ENCODE assay signal across 8 mouse cellular contexts in genomic region chr17:35120745-35121142, GRCm38 (mm10). TPM values are rescaled to one million over a fixed set of nuclear protein-coding genes. Genes with fewer than 3 reads are reported as not detected.
DNase-seq lines count a peak whose midpoint lies in the region; ATAC-seq lines count a peak whose summit lies in the region.

No protein-coding gene starts in this region.

- H3K9ac ChIP-seq in forebrain, embryonic 16.5 days (replicated peaks; ENCODE audit: low read depth, low read length), result peak overlapping the region; percentile 76
- H3K9ac ChIP-seq in midbrain, embryonic 16.5 days (ENCODE audit: low read depth, low read length), result peak overlapping the region; percentile 92

- peak overlapping the region; percentile 56 for H3K27ac ChIP-seq in brown adipose tissue, adult 24 weeks (replicated peaks; ENCODE audit: low read depth, low read length)
- H3K27ac ChIP-seq in forebrain, embryonic 16.5 days (ENCODE audit: low read length), result 0 out of 2 replicates have a peak overlapping the region, but pooled peaks have one; percentile 0
- peak overlapping the region; percentile 74 for H3K27ac ChIP-seq in midbrain, embryonic 16.5 days (ENCODE audit: low read length)

- DNase-seq in left cerebral cortex, postnatal 4 days, result peak; percentile 47
- DNase-seq in left cerebral cortex, adult 11 months (ENCODE audit: low spot score), result no peak
- DNase-seq in kidney, postnatal 14 days, result peak; percentile 55
- no peak for DNase-seq in spleen, postnatal 14 days (ENCODE audit: low spot score in 2 of 2)
- DNase-seq in embryo, embryonic 9.5 days (ENCODE audit: extremely low spot score), result no peak

- peaks cover 2% of the 10 kb centered on the region; the same call in 1 of the 2 replicates for H3K4me1 ChIP-seq in brown adipose tissue, adult 24 weeks (ENCODE audit: control insufficient read depth, insufficient read depth, insufficient read length, low read length)
- peaks cover 23% of the 10 kb centered on the region for H3K4me1 ChIP-seq in forebrain, embryonic 16.5 days (replicated peaks; ENCODE audit: control insufficient read depth, insufficient read depth, low read length)
- H3K4me1 ChIP-seq in midbrain, embryonic 16.5 days (ENCODE audit: control insufficient read depth, insufficient read depth, low read length), result peaks cover 18% of the 10 kb centered on the region

- no peaks in the 10 kb centered on the region for H3K9me3 ChIP-seq in forebrain, embryonic 16.5 days (ENCODE audit: control insufficient read depth, low read length)
- no peaks in the 10 kb centered on the region for H3K9me3 ChIP-seq in midbrain, embryonic 16.5 days (replicated peaks; ENCODE audit: control insufficient read depth, low read length, poor library complexity, severe bottlenecking)

- H3K36me3 ChIP-seq in forebrain, embryonic 16.5 days (ENCODE audit: control insufficient read depth, insufficient read depth), result peaks cover 19% of the 10 kb centered on the region
- H3K36me3 ChIP-seq in midbrain, embryonic 16.5 days (ENCODE audit: control insufficient read depth, insufficient read depth, low read length), result peaks cover 19% of the 10 kb centered on the region

- under 1% methylated on average over 33 of the region's 33 CpGs for WGBS in forebrain, embryonic 16.5 days
- WGBS in midbrain, embryonic 16.5 days, result under 1% methylated on average over 33 of the region's 33 CpGs

- no peak for ATAC-seq in forebrain, embryonic 16.5 days
- peak; percentile 8; the same call in 1 of the 2 replicates for ATAC-seq in midbrain, embryonic 16.5 days

- H3K27me3 ChIP-seq in forebrain, embryonic 16.5 days (replicated peaks; ENCODE audit: control insufficient read depth, insufficient read depth, low read length), result no peaks in the 10 kb centered on the region
- no peaks in the 10 kb centered on the region for H3K27me3 ChIP-seq in midbrain, embryonic 16.5 days (ENCODE audit: control insufficient read depth, insufficient read depth, low read depth, low read length)

- peak overlapping the region; percentile 92 for H3K4me3 ChIP-seq in brown adipose tissue, adult 24 weeks (ENCODE audit: insufficient read depth, low read depth, low read length)
- H3K4me3 ChIP-seq in forebrain, embryonic 16.5 days (replicated peaks; ENCODE audit: low read length), result peak overlapping the region; percentile 62
- H3K4me3 ChIP-seq in midbrain, embryonic 16.5 days (ENCODE audit: low read depth, low read length), result peak overlapping the region; percentile 89

- intact Hi-C loops in left cerebral cortex, postnatal 4 days (cut with DNase I), result no loop called here

- peak overlapping the region; percentile 88 for H3K4me2 ChIP-seq in forebrain, embryonic 16.5 days (ENCODE audit: low read length)
- H3K4me2 ChIP-seq in midbrain, embryonic 16.5 days (ENCODE audit: low read length), result peak overlapping the region; percentile 94

RNA-seq across cellular contexts. Expression of gene Gpank1, which starts 0.5 kb away (rescaled TPM):
- total RNA-seq in left cerebral cortex, postnatal 4 days (2021), result 10 to 100 TPM; 10.7 to 12.1 TPM
- 7.9 and 12.8 TPM in 2 replicates for polyA plus RNA-seq in brown adipose tissue, adult 24 weeks (2012; ENCODE audit: insufficient read depth, insufficient read length, missing spikeins)
- 29.6 and 29.8 TPM in 2 replicates for polyA plus RNA-seq in forebrain, embryonic 16.5 days (2015; fragmentation: Nextera tagmentation; extraction: Ambion mirVana)
- polyA plus RNA-seq in midbrain, embryonic 16.5 days (2015; fragmentation: Nextera tagmentation; extraction: Ambion mirVana), result 24.3 and 26.4 TPM in 2 replicates

RNA-seq across cellular contexts. Expression of gene Csnk2b, which starts 1.1 kb away (rescaled TPM):
- 100 to 1,000 TPM; 210 to 214 TPM for total RNA-seq in left cerebral cortex, postnatal 4 days (2021)
- 138 and 147 TPM in 2 replicates for polyA plus RNA-seq in brown adipose tissue, adult 24 weeks (2012; ENCODE audit: insufficient read depth, insufficient read length, missing spikeins)
- polyA plus RNA-seq in forebrain, embryonic 16.5 days (2015; fragmentation: Nextera tagmentation; extraction: Ambion mirVana), result 308 and 320 TPM in 2 replicates
- 315 and 331 TPM in 2 replicates for polyA plus RNA-seq in midbrain, embryonic 16.5 days (2015; fragmentation: Nextera tagmentation; extraction: Ambion mirVana)

RNA-seq across cellular contexts. Expression of gene D17H6S53E, which starts 5.4 kb away (rescaled TPM):
- total RNA-seq in left cerebral cortex, postnatal 4 days (2021), result 10 to 100 TPM; 19.8 to 20.1 TPM
- polyA plus RNA-seq in brown adipose tissue, adult 24 weeks (2012; ENCODE audit: insufficient read depth, insufficient read length, missing spikeins), result 12.8 and 17.2 TPM in 2 replicates
- 6.1 and 8.6 TPM in 2 replicates for polyA plus RNA-seq in forebrain, embryonic 16.5 days (2015; fragmentation: Nextera tagmentation; extraction: Ambion mirVana)
- polyA plus RNA-seq in midbrain, embryonic 16.5 days (2015; fragmentation: Nextera tagmentation; extraction: Ambion mirVana), result 7.8 and 8.7 TPM in 2 replicates

RNA-seq across cellular contexts. Expression of gene Ly6g5b, which starts 5.5 kb away (rescaled TPM):
- total RNA-seq in left cerebral cortex, postnatal 4 days (2021), result 1 to 10 TPM in 1 of 2 experiments, under 1 TPM in 1; 0.81 to 2.3 TPM
- not detected in 2 replicates for polyA plus RNA-seq in brown adipose tissue, adult 24 weeks (2012; ENCODE audit: insufficient read depth, insufficient read length, missing spikeins)
- polyA plus RNA-seq in forebrain, embryonic 16.5 days (2015; fragmentation: Nextera tagmentation; extraction: Ambion mirVana), result 0.62 and 1.3 TPM in 2 replicates
- polyA plus RNA-seq in midbrain, embryonic 16.5 days (2015; fragmentation: Nextera tagmentation; extraction: Ambion mirVana), result 1.5 TPM in 2 replicates

RNA-seq across cellular contexts. Expression of gene Apom, which starts 11.1 kb away (rescaled TPM):
- under 1 TPM in 1 of 2 experiments, not detected in 1; 0.52 TPM for total RNA-seq in left cerebral cortex, postnatal 4 days (2021)
- not detected in 2 replicates for polyA plus RNA-seq in brown adipose tissue, adult 24 weeks (2012; ENCODE audit: insufficient read depth, insufficient read length, missing spikeins)
- 0.56 TPM in 1 of 2 replicates, not detected in the other for polyA plus RNA-seq in forebrain, embryonic 16.5 days (2015; fragmentation: Nextera tagmentation; extraction: Ambion mirVana)
- polyA plus RNA-seq in midbrain, embryonic 16.5 days (2015; fragmentation: Nextera tagmentation; extraction: Ambion mirVana), result 0.24 and 0.29 TPM in 2 replicates

Comparison
In these comparisons a context has a peak if more than half of its experiments do, and no peak if none do; other contexts are left out.
1. DNase-seq: peak in left cerebral cortex, postnatal 4 days (single experiment) and kidney, postnatal 14 days (single experiment); none in left cerebral cortex, adult 11 months (single experiment), spleen, postnatal 14 days (0 of 2) and embryo, embryonic 9.5 days (single experiment).
2. H3K27ac ChIP-seq: peak in every context shown above with its lines; median percentile 74 in midbrain, embryonic 16.5 days; 56 in brown adipose tissue, adult 24 weeks; 0 in forebrain, embryonic 16.5 days.
3. Peak in every context shown above with its lines, with median percentiles within 50 percentile points of each other: H3K4me3 ChIP-seq.